Mouse (Mus musculus): ENCODE measurements around the gene Ciart.

DNA sequence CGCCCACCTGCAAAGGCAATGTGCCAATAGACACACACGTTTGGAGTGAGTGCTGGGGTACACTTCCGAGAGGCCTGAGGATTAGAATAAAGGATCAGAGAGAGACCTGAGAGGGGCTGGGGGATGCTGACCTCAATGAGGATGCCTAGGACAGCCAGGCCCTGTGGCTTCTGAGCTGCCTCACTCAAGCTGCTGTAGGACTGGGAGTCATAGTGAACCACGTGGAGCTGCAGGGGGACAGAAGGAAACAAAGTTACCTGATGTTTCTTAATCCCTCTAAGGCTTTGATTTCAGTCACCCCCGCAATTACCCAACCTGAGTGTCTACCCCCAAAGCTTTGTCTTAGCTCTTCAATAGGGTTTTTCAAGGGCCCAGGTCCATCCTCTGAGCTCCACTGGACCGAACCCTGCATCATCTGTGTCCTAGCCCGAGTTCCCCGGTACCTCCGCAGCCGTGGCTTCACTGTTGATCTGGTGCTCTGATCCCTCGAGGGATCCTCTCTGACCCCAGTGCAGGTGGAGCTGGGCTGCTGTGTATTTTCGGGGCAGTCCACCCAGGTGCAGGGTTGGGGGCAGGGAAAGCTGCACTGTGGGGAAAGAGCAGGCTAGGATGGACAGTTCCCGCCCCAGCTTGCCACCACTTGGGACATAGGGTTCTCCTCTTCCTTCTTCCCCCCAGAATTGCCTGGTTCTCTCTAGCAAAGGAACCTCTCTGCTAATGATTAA lies 17.9 kb upstream of the Ciart start:
- TF ChIP-seq CTCF (IDR thresholded peaks at IDR 0.05; ENCODE audit: control insufficient read depth, insufficient read depth, insufficient read length): no peak
- no peak for TF ChIP-seq CEBPB (IDR thresholded peaks at IDR 0.05; ENCODE audit: low read depth)
- TF ChIP-seq MAX (IDR thresholded peaks at IDR 0.05): no peak
- no peak for TF ChIP-seq MYOG (IDR thresholded peaks at IDR 0.05; ENCODE audit: control insufficient read depth, extremely low read depth, insufficient read length)
- TF ChIP-seq USF1 (IDR thresholded peaks at IDR 0.05; ENCODE audit: low read depth): no peak
